Mouse (Mus musculus) CD4-positive, CD25-positive, alpha-beta regulatory T cell, adult 4 months (primary cell): Measurements from ENCODE around the gene Hoxa4. TPM values are rescaled to one million over a fixed set of nuclear protein-coding genes. Genes with fewer than 3 reads are reported as not detected.

Experiments
- polyA plus RNA-seq, 2 experiments: library from polyadenylated mRNA; unstranded; fragments of 100-300 nt; shearing (Covaris generic); gene quantifications; one replicate each; pipeline ENCODE4 v1.2.1; 2017

Gene Hoxa4
- polyA plus RNA-seq, 2 experiments from 2014 or later: not detected

Other genes with a start within 250 kb of the Hoxa4 start
- 10 to 100 TPM; 18.8 to 22.7 TPM for gene Skap2, start 179.2 kb downstream of the Hoxa4 start, polyA plus RNA-seq
- not detected for gene Hoxa1, start 33.4 kb downstream of the Hoxa4 start, polyA plus RNA-seq
- not detected for gene Hoxa2, start 26.9 kb downstream of the Hoxa4 start, polyA plus RNA-seq
- not detected for gene 5730596B20Rik, start 14.3 kb downstream of the Hoxa4 start, polyA plus RNA-seq
- not detected for gene Hoxa5, start 12.8 kb upstream of the Hoxa4 start, polyA plus RNA-seq
- gene Hoxa6, start 17.0 kb upstream of the Hoxa4 start, polyA plus RNA-seq: not detected
- under 1 TPM in 1 of 2 experiments, not detected in 1; 0.15 TPM for gene Hoxa3, start 21.6 kb upstream of the Hoxa4 start, polyA plus RNA-seq
- not detected for gene Gm28308, start 21.6 kb upstream of the Hoxa4 start, polyA plus RNA-seq
- not detected for gene Hoxa7, start 30.1 kb upstream of the Hoxa4 start, polyA plus RNA-seq
- gene Hoxa9, start 39.3 kb upstream of the Hoxa4 start, polyA plus RNA-seq: under 1 TPM in 1 of 2 experiments, not detected in 1; 0.17 TPM
- gene Hoxa10, start 49.1 kb upstream of the Hoxa4 start, polyA plus RNA-seq: not detected
- not detected for gene Hoxa11, start 54.1 kb upstream of the Hoxa4 start, polyA plus RNA-seq
- not detected for gene Hoxa13, start 69.1 kb upstream of the Hoxa4 start, polyA plus RNA-seq
- gene Evx1, start 121.7 kb upstream of the Hoxa4 start, polyA plus RNA-seq: not detected